Mouse (Mus musculus) spleen, postnatal 10 days (tissue): Measurements from ENCODE around the gene Als2cr12.
"Not testable (repeated sequence)": the region's sequence is repeated elsewhere in the genome, so short reads cannot be mapped to it uniquely, and the experiment has no call there.

Source experiments
- DNase-seq, 2 experiments: peaks; one replicate each; pipeline ENCODE4 v3.0.0; 2021 to 2022; ENCODE audit warnings: low spot score in 2 of 2

Gene Als2cr12

DNA sequence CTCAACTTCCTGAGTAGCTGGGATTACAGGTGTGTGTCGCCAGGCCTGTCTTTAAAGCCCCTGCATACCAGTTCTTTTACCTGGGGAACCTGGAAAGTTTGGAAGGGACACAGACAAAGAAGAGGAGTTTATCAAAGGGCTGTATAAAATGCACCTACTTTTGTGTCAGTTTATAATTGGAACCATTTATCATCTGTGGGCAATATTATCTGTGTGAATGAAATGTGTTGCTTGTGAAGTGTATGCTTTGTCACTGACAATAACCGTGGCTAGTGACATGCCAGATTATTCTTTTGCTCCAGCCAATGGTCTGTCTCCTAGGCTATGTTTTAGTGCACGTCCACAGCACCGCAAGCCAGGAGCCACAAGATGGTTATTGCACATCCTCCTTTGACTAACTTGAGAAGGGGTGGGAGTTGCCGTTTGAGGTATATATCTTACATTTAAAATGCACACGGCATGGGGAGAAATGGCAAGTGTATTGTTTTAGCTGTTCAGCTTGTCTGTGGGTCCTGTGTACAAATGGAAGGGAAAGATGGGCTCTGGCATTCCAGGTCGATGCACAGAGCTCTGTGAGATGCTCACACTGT, 23.7 kb upstream of the Als2cr12 start:
- DNase-seq: no peak

- DNase-seq: no peak
Measured at GRCm38 (mm10) chr1:58717589-58718270, 21.9 kb upstream of the Als2cr12 start.

GRCm38 (mm10) chr1:58716883-58717220, 21.1 kb upstream of the Als2cr12 start:
- DNase-seq: no peak

DNA sequence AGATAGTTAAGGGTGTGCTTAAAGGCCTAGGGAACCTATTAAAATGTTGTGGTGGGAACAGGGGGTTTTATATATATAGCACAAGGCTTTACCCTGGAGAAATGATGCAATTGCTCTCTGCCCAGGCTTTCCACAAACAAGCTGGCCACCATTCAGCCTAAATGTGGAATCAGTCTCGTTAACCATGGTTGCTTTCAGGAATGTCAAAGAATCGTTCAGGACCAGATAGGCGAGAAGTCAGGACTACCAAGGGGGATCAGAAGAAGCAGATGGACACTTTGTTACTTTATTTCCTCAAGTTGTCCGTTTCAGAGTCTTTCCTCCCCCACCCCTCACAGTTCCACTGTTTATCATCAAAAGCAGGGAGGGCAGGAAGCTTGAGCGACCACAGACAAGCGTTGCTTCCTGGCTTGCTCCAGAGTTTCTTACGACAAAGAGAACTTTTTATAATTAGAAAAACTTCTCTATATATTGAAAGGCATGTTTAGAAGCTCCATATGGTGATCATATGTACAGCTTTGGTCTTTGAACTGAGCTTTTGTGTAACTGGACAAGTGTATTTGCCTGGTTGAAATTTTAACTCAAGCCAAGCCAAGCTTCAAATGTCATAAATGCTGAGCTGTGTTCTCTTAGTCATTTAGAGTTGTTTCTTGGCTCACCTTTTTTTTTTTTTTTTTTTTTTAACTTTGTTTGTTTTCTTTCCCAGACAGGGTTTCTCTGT, 20.5 kb upstream of the Als2cr12 start:
- no peak for DNase-seq

DNA sequence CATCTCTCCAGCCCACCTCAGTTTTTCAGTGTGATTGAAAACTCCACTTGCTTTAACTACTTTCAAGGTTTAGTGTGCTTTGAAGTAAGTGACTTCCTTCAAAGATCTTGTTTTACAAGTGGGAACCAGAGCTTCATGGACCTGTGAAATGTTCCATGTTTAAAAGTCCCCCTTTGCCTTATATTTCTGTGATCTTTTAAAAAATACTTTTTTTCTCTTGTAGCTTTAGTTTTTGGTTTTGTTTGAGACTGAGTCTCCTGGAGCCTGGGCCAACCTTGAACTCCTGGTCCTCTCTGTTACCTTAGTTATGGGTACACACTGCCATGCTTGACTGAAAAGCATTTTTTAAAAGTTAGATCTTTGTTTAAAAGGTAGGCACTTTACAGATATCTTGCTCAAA, 19.7 kb upstream of the Als2cr12 start:
- DNase-seq: no peak

DNA sequence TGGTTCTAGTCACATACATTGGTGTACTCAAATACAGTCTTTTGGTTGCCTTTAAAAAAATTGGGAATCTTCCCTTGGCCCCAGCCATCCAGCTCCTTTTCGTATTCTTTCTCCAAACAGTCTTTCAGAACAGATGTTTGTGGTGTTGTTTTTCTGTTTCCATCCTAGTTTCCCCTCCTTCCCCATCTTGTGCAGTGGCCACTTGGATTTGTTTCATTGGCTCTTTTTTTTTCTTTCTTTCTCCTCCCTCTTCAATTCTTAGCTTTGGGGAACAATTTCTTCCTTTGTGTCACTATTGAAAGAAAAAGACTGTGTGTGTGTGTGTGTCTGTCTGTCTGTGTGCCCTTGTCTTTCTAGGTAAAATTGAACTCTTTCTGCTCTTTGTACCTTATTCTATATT, 18.6 kb upstream of the Als2cr12 start:
- no peak for DNase-seq

DNA sequence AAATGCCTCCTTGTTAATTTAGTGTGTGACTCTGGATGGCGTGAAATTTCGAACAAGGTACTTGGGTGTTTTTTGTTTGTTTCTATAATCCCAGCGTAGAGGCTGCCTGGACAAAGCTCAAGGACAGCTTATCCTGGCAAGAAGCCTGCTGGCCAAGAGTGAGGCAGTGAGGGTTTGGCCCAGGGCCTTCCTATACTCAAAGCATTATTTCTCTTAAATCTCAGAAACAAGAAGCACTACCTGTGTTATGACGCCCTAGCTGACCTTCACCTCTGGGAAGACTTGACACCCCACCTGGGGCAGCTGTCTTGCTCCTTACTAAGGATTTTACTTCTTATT, 18.1 kb upstream of the Als2cr12 start:
- no peak for DNase-seq

DNA sequence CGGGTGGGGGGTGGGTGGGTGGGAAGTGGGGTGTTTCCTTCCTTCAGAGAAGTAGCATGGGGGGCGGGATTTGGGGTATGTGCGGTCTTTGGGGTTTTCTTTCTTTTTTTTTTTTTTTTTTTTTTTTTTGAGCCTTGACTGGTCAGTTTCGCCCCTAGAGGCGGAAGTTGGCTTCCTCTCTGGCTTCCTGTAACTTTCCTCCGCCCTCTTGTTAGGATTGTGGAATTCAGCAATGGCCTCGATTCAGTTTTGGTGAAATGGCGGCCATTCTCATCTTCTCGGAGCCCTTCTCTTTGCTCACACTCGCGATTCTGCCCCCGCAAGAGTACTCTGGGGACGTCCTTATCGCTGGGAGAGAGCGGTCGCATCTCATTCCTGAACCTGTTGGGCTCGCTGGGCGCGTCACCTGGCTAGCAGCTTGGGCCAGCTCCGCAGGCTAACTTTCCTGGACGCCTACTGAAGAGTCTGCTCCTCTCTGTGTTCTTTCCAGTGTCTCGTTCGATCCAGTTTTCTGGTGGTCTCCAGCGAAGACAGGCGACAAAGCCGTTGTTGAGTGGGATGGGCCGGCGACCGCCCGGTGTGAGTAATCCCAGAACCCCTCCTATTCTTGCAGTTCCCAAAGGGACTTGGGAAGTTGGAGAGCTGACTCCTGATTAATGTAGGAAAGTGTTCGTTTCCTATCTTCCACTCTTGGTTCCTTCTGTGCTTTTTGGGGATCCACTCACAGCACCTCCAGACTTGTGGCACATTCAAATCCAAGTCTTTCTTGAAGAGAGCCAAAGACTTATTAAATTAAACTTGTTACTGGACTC, 17.5 kb upstream of the Als2cr12 start:
- peak; percentile 51 to 53 for DNase-seq

DNA sequence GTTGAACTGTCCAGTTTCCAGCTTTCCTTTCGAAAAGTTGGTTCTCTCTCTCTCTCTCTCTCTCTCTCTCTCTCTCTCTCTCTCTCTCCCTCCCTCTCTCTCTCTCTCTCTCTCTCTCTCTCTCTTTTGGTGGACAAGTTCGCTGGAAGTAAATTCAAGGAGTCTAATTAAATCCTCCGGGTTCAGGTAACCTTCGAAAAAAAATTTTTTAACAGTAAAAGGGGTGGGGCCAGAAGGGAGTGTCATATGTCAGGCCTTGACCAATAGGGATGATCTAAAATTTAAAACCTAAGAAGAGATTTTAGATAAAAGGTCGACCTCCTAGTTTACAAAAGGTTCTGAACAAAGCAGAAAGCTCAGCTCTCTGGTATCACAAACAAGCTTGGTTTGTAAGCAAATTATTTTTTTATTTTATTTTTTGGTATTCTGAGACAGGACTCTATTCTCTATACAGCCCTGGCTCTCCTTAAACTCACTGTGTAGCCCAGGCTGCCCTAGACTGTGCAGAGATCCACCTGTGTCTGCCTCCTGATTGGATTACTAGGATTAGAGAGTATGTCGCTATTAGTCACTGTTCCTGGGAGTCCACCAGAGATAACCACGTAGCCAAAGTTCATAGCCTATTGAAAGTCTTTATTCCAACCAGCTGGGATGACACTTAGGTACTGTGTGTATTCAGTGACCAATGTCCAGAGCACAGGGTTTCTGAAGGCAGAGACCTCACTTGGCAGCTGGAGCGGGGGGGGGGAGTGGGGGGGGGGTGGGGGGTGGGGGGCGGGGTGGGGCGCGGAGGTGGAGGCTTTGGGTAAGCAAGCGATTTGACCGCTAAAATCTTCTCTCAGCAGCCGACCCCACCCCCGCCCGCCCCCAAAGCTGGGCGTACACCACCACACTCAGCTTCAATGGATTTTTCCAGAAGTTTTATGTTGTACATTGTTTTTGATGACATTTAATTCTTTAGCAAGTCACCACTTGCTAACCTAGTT, 16.6 kb upstream of the Als2cr12 start:
- peak; percentile 46 to 59 for DNase-seq

GRCm38 (mm10) chr1:58711365-58712016, 15.7 kb upstream of the Als2cr12 start, which contains the start of gene Cflar:
Cflar (plus strand) TSS chr1:58711508.
- peak; percentile 74 to 78 for DNase-seq

DNA sequence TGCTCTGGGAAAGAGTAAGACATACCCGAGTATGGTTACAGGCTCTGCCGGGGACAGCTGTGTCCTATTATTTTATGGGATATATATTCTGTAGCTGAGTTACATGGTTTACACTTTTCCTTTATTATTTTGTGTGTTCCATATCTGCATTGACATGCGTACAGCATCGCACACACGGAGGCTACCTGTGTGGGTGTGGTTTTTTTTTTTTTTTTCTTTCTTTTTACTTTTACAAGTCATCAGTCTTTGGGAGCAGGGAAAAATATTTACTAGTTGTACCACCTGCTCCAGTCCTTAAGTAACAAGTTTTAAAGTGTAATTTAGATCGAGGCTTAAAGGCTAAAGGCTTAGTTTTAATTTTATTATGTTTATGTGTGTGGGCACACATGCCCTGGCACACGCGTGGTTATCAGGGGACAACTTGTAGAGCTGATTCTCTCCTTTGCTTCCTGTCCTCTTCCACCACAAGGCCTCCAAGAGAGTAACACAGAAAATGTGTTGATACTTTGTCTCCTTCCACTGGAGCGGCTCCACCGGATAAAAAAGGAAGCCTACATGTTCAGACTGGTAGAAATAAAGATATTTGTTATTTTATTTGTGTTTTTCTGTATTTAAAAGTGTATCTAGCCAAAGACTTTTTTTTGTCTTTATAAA, 15.0 kb upstream of the Als2cr12 start:
- peak in 1 of 2 experiments; percentile 36 for DNase-seq

- not testable (repeated sequence) for DNase-seq
Measured at GRCm38 (mm10) chr1:58710043-58710442, 14.3 kb upstream of the Als2cr12 start.

DNA sequence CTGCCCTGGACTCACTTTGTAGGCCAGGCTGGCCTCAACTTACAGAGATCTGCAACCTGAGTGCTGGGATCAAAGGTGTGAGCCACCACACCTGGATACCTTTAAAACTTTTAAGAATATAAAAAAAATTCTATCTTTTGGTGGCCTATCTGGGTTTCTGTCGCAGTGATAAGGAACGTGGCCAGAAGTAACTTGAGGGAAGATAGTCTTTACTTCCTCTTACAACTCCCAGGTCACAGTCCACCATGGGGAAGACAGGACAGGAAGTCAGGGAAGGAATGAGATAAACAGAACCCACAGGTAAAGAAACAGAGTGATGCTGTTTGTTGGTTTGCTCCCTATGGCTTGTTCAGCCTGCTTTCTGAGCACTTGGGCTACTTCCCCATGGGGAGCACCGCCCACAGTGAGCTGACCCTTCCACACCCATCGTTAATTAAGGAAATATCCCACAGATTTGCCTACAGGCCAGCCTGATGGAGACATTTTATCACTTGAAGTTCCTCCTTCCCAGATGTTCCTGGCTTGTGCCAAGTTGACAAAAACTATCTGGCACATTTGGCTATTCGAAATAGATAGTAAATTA, 4.9 kb upstream of the Als2cr12 start:
- DNase-seq: not testable (repeated sequence)

DNA sequence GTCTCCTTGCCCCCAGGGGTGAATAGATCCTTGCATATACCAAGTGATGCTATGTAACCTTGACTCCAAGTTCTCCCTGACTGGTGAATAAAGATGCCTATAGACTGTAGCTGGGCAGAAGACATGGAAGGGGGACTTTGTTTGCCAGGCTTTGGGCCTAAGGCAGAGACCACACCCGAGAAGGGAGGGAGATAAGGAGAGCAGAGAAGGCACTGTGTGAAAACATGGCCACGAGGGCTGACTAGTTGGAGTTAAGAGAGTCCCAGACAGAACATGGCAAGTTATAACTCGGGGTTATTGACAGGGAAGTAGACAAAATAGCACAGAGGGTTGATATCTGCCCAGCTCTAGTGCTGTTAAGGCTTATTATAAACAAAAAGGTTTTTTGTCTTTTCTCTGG, 4.2 kb upstream of the Als2cr12 start:
- DNase-seq: no peak

DNA sequence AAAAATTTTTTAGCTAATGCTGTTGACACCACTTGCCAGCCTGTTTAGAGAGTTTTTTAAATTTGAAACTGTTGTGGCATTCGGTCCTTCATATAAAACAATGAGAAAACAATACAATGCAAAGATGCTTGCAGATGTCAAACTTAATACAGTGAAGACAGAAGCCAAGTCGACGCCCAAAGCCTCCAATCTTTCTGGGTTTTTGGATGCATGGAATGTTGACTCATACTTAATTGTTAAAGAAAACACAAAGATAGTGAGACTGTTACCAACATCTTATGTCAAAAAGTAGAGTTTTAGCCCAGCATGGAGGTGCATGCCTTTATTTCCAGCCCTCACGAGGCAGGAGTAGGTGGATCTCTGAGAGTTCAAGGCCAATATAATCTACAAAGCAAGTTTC, 3.0 kb upstream of the Als2cr12 start:
- DNase-seq: no peak

- DNase-seq: not testable (repeated sequence)
Measured at GRCm38 (mm10) chr1:58697607-58698006, 1.8 kb upstream of the Als2cr12 start.

DNA sequence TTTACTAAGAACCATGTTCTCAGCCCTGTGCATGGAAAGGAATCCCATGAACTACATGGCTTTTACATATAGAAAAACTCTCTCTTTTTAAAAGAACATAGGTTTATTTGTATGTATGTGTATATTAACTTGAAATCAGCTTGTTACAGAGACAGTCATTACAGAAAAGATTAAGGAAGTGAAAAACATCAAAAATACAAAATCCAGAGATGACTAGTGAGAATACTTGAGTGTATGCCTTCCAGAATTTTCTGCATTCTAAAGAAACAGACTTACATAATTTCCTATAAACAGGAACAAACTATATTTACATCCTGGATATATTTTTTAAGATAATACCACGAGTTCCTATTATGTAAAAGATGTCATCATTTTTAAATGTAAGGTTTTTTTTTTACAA, 2.1 kb downstream of the Als2cr12 start:
- DNase-seq: no peak

DNA sequence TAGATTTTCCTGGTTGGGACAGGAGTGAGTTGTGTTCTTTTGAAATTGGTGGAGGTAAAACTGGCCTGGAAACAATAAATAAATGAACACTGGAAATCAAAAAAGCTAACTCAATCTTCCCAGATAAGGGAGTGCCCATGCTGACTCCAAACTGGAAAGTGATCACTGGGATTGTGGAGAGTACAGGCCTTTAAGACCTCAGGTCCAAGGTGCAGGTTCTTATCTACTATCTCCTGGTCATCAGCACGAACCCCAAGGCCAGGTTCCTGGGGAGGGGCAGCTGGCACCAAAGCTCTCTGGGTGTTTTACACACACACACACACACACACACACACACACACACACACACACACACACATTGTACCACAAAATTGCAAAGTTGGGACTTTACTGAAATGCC, 4.1 kb downstream of the Als2cr12 start:
- DNase-seq: not testable (repeated sequence)

GRCm38 (mm10) chr1:58690834-58691488, 4.8 kb downstream of the Als2cr12 start:
- not testable (repeated sequence) for DNase-seq
